Mouse (Mus musculus) limb, embryonic 13.5 days (tissue): ENCODE measurements around the gene Atp6v1g3. TPM values are rescaled to one million over a fixed set of nuclear protein-coding genes. Genes with fewer than 3 reads are reported as not detected.
A peak's percentile ranks its signal among the peaks of the same experiment; 100 is the strongest.

ENCODE experiments used
- ATAC-seq: fragments of 200-750 bp; cut with Nextera tagmentation; 2 replicates; pipeline ENCODE4 v1.8.0; 2017; ENCODE audit warnings: low read depth, moderate number of reproducible peaks, moderate TSS enrichment; ENCODE audit not compliant: low FRiP score
- H3K27ac ChIP-seq: fragments of 300-500 bp; sonication (generic); 2 replicates; pipeline ENCODE4 v1.5.1; 2015; ENCODE audit warnings: inconsistent platforms, mild to moderate bottlenecking, moderate library complexity
- H3K27me3 ChIP-seq: fragments of 300-500 bp; sonication (generic); 2 replicates; pipeline ENCODE4 v1.6.1; 2015; ENCODE audit warnings: mild to moderate bottlenecking, inconsistent platforms
- H3K36me3 ChIP-seq: fragments of 300-500 bp; sonication (generic); 2 replicates; pipeline ENCODE4 v1.6.1; 2015; ENCODE audit warnings: inconsistent platforms, mild to moderate bottlenecking, moderate library complexity
- H3K4me1 ChIP-seq: fragments of 300-500 bp; sonication (generic); 2 replicates; pipeline ENCODE4 v1.6.1; 2015; ENCODE audit warnings: inconsistent platforms
- H3K4me2 ChIP-seq: fragments of 300-500 bp; sonication (generic); replicated peaks from 2 replicates; pipeline ENCODE4 v1.6.1; 2015; ENCODE audit warnings: inconsistent platforms, mild to moderate bottlenecking, moderate library complexity
- H3K4me3 ChIP-seq: fragments of 300-500 bp; sonication (generic); 2 replicates; pipeline ENCODE4 v1.5.1; 2015; ENCODE audit warnings: moderate library complexity, mild to moderate bottlenecking, inconsistent platforms
- H3K9ac ChIP-seq: fragments of 300-500 bp; sonication (generic); 2 replicates; pipeline ENCODE4 v1.6.1; 2015; ENCODE audit warnings: mild to moderate bottlenecking, inconsistent platforms
- H3K9me3 ChIP-seq: fragments of 300-500 bp; sonication (generic); 2 replicates; pipeline ENCODE4 v1.6.1; 2016; ENCODE audit warnings: inconsistent platforms
- WGBS: fragments of 180-500 bp; shearing (Covaris S2); methylation state at CpG from one replicate; pipeline ENCODE4 v1.1.7; 2015; 5-methylcytosine and 5-hydroxymethylcytosine counted together
- polyA plus RNA-seq: library from polyadenylated mRNA; unstranded; fragments of >200 nt; fragmentation: Nextera tagmentation; extraction: Ambion mirVana; gene quantifications from 2 replicates; pipeline ENCODE4 v1.2.1, GENCODE M21; 2015

Atp6v1g3 gene
- polyA plus RNA-seq, 1 experiment from 2014 or later, result 0.51 TPM

- no peak overlapping the region for H3K27ac ChIP-seq
- no peaks in the 10 kb centered on the region for H3K36me3 ChIP-seq
- H3K27me3 ChIP-seq, result no peaks in the 10 kb centered on the region
- no peak overlapping the region for H3K4me2 ChIP-seq
- H3K4me1 ChIP-seq, result peaks cover 18% of the 10 kb centered on the region; the same call in 1 of the 2 replicates
- no peak overlapping the region for H3K4me3 ChIP-seq
- no peak for ATAC-seq
- 18% methylated on average over 2 of the region's 2 CpGs for WGBS
- no peak overlapping the region for H3K9ac ChIP-seq
- H3K9me3 ChIP-seq, result no peaks in the 10 kb centered on the region
Observed at GRCm38 (mm10) chr1:138326566-138326965, 53.0 kb downstream of the Atp6v1g3 start.

DNA sequence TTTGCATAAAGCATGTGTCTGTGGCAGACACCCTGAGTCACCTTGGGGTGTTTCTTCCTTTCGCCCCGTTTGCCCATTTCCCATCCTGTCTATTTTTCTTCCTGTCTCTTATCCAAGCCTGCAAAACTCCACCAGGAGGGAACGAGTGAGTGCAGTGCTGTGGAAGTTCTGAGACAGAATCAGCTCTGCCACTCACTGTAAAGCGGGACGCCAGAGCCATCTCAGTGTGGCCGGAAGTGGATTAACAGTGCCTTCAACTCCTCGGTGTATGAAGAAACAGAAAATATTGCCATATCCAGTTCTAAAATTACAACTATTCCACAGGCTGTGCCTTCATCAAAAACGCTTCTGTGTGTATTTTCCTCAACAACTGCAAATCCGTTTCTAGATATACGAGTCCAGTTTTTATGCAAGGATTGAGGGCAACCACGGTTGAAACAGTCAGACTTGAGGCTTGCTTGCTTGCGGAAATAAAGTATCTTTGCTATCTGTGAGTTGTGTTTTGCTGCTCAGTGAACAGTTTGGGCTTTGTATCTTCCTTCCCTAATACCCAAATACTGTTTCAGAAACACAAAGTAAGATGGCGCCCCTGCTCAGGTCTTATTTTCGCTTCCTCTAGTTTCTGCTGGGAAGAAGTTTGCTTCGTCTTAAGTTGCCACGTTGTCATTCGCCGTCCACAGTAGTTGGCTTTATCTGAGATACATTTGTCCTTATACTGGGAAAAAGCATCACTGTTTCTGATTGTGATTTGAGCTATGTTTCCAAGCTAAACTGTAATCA, 54.1 kb downstream of the Atp6v1g3 start:
- peak overlapping the region; percentile 52; the same call in 1 of the 2 replicates for H3K4me2 ChIP-seq
- H3K27me3 ChIP-seq, result no peaks in the 10 kb centered on the region
- WGBS, result 56% methylated on average over 18 of the region's 18 CpGs
- no peak overlapping the region for H3K9ac ChIP-seq
- no peak overlapping the region for H3K4me3 ChIP-seq
- peaks cover 18% of the 10 kb centered on the region; the same call in 1 of the 2 replicates for H3K4me1 ChIP-seq
- ATAC-seq, result no peak
- H3K27ac ChIP-seq, result no peak overlapping the region
- H3K36me3 ChIP-seq, result no peaks in the 10 kb centered on the region
- H3K9me3 ChIP-seq, result no peaks in the 10 kb centered on the region

- Histone ChIP-seq H3K9me3 (no peaks in the 10 kb centered on the region), H3K4me1 (peaks cover 18% of the 10 kb centered on the region; the same call in 1 of the 2 replicates), H3K4me3 (peak overlapping the region; percentile 14; the same call in 1 of the 2 replicates), H3K27me3 (no peaks in the 10 kb centered on the region), H3K4me2 (peak overlapping the region; percentile 52), H3K27ac (no peak overlapping the region), H3K36me3 (no peaks in the 10 kb centered on the region), H3K9ac (no peak overlapping the region)
- WGBS, result 6% methylated on average over 12 of the region's 12 CpGs
- no peak for ATAC-seq
Observed at GRCm38 (mm10) chr1:138328320-138328719, 54.8 kb downstream of the Atp6v1g3 start.

GRCm38 (mm10) chr1:138330556-138330955, 57.0 kb downstream of the Atp6v1g3 start:
- no peaks in the 10 kb centered on the region for H3K9me3 ChIP-seq
- H3K4me1 ChIP-seq, result peaks cover 18% of the 10 kb centered on the region; the same call in 1 of the 2 replicates
- WGBS, result 94% methylated on average over 2 of the region's 2 CpGs
- ATAC-seq, result no peak
- no peak overlapping the region for H3K4me3 ChIP-seq
- H3K9ac ChIP-seq, result no peak overlapping the region
- H3K36me3 ChIP-seq, result no peaks in the 10 kb centered on the region
- no peak overlapping the region for H3K27ac ChIP-seq
- H3K27me3 ChIP-seq, result no peaks in the 10 kb centered on the region
- H3K4me2 ChIP-seq, result no peak overlapping the region

DNA sequence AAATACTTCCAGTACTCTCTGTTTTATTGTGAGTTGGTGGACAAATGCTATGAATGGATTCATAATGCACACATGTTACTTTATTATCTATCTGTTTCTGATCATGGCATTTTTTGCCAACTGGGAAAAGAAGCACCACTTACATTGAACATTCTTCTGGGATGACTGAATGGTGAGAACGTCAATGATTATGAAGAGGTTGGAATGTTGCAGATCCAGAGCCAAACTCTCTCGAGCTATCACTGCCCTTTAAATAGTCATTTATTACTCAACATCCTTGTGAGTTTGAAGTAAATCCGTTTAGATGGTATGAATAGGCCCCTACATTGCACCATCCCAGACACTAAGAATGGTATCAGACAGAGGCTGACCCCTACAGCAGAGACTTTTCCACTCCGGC, 58.1 kb downstream of the Atp6v1g3 start:
- Histone ChIP-seq H3K27me3 (no peaks in the 10 kb centered on the region), H3K9me3 (no peaks in the 10 kb centered on the region), H3K4me3 (no peak overlapping the region), H3K4me1 (peaks cover 9% of the 10 kb centered on the region; the same call in 1 of the 2 replicates), H3K36me3 (no peaks in the 10 kb centered on the region), H3K9ac (no peak overlapping the region), H3K4me2 (no peak overlapping the region), H3K27ac (no peak overlapping the region)
- 70% methylated on average over 4 of the region's 4 CpGs for WGBS
- no peak for ATAC-seq

DNA sequence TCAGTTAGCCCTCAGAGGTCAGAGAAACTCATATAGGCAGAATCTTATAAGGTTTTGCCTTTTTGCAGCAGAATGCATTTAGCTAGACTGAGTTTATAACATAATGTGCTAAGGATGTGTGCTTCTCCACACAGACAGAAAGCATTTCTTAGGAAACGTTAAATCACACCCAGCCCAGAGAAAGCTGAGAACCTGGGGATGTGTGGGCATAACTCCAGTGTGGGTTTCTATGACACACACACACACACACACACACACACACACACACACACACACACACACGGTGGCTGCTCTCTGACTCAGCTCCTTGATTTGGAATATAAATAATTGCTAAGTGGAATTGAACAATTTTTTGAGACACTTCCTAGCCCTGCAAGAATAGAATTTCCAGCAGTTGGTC, 61.2 kb downstream of the Atp6v1g3 start:
- no peak for ATAC-seq
- Histone ChIP-seq H3K9me3 (no peaks in the 10 kb centered on the region), H3K27me3 (no peaks in the 10 kb centered on the region), H3K4me2 (no peak overlapping the region), H3K4me3 (no peak overlapping the region), H3K9ac (no peak overlapping the region), H3K4me1 (no peaks in the 10 kb centered on the region), H3K27ac (no peak overlapping the region), H3K36me3 (no peaks in the 10 kb centered on the region)
- WGBS, result 28% methylated on average over 2 of the region's 2 CpGs

- WGBS, result 85% methylated on average over 2 of the region's 2 CpGs
- H3K36me3 ChIP-seq, result no peaks in the 10 kb centered on the region
- H3K4me1 ChIP-seq, result no peaks in the 10 kb centered on the region
- no peak for ATAC-seq
- no peaks in the 10 kb centered on the region for H3K9me3 ChIP-seq
- no peak overlapping the region for H3K27ac ChIP-seq
- H3K27me3 ChIP-seq, result no peaks in the 10 kb centered on the region
- no peak overlapping the region for H3K9ac ChIP-seq
- H3K4me3 ChIP-seq, result no peak overlapping the region
- no peak overlapping the region for H3K4me2 ChIP-seq
Observed at GRCm38 (mm10) chr1:138337417-138337816, 63.9 kb downstream of the Atp6v1g3 start.

Other genes starting within 250 kb of the Atp6v1g3 start
- gene Ptprc, start 98.0 kb upstream of the Atp6v1g3 start, polyA plus RNA-seq, result 2.1 and 2.3 TPM in 2 replicates